15 mouse cellular contexts compared by ENCODE assay signal in the genomic region with DNA sequence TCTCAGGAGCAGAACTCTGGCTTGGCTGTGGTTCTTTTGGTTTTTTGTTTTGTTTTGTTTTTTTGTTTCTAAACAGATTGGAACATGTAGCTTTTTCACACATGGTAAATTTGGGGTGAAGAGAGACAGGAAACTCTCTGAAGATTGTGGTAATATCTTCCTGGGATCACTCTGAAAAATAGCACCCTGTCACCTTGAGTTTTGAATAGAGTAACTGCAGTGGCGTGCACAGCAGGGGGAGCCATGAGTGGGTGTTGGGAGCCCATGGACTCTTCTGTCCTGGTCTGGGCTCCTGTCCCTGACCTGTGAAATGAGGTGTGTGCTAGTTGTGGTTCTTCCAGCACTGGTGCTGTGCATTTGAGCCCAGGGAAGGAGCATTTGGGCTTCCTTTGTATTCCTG.
DNase-seq lines count a peak whose midpoint lies in the region; ATAC-seq and TF ChIP-seq lines count a peak whose summit lies in the region.
"Had no signal": no experiment of that assay in that cellular context is flagged by ENCODE, and none has a peak within 500 bp of the region (broad histone marks: within the 10 kb centered on the region; RNA-seq: fewer than 3 reads in every experiment).

No protein-coding gene starts in this region.

- no peak for ATAC-seq in monocyte, adult 5-6 weeks (replicated peaks; ENCODE audit: insufficient number of reproducible peaks, low FRiP score, low TSS enrichment, poor library complexity, severe bottlenecking)
- ATAC-seq: forebrain, embryonic 14.5 days; liver, embryonic 12.5 days; midbrain, embryonic 16.5 days had no signal

- no peak overlapping the region for H3K4me3 ChIP-seq in thymus, adult 2 months (ENCODE audit: control insufficient read depth, insufficient read depth, low read length)
- H3K4me3 ChIP-seq: liver, embryonic 12.5 days; neural tube, embryonic 15.5 days had no signal

- WGBS in thymus, adult 2 months, result 9% methylated on average over 1 of the region's 1 CpGs

- no peaks in the 10 kb centered on the region for H3K36me3 ChIP-seq in thymus, adult 2 months (ENCODE audit: control insufficient read depth, insufficient read depth, low read length)
- H3K36me3 ChIP-seq: liver, embryonic 12.5 days; neural tube, embryonic 15.5 days had no signal

- no peak for TF ChIP-seq CTCF in thymus, adult 2 months (IDR thresholded peaks at IDR 0.05; ENCODE audit: borderline replicate concordance, control insufficient read depth, extremely low read depth, insufficient read depth, low read length, poor library complexity)

- peak; percentile 40 for DNase-seq in adrenal gland, postnatal 10 days
- no peak for DNase-seq in adrenal gland, adult 18-20 months (ENCODE audit: low spot score in 2 of 2)
- peak; percentile 15 for DNase-seq in kidney, postnatal 10 days
- no peak for DNase-seq in kidney, adult 11 months
- DNase-seq in T-cell, adult 2 months (ENCODE audit: low spot score), result peak; percentile 6
- DNase-seq in thymus, adult 2 months, result peak; percentile 37
- DNase-seq in urinary bladder, adult 2 months (ENCODE audit: low spot score), result no peak
- DNase-seq: cerebellum, adult 11 months; lung, postnatal 4 days; right cerebral cortex, postnatal 14 days had no signal

- H3K4me1 ChIP-seq in thymus, adult 2 months (replicated peaks; ENCODE audit: control insufficient read depth, insufficient read depth, low read length), result peaks cover 14% of the 10 kb centered on the region
- H3K4me1 ChIP-seq: liver, embryonic 12.5 days; neural tube, embryonic 15.5 days had no signal

- no peaks in the 10 kb centered on the region for H3K27me3 ChIP-seq in thymus, adult 2 months (ENCODE audit: control insufficient read depth, insufficient read depth, low read length)
- H3K27me3 ChIP-seq: liver, embryonic 12.5 days; neural tube, embryonic 15.5 days had no signal

- no peak for TF ChIP-seq POLR2A in thymus, adult 2 months (IDR thresholded peaks at IDR 0.05; ENCODE audit: control insufficient read depth, extremely low read depth, insufficient read depth, low read length, poor library complexity)

- peak overlapping the region; percentile 19; the same call in 1 of the 2 replicates for H3K27ac ChIP-seq in thymus, adult 2 months (ENCODE audit: control insufficient read depth, insufficient read depth, low read length)
- H3K27ac ChIP-seq: liver, embryonic 12.5 days; neural tube, embryonic 15.5 days had no signal

Comparison
In these comparisons a context has a peak if more than half of its experiments do, and no peak if none do; other contexts are left out.
1. DNase-seq: peak in adrenal gland, postnatal 10 days (single experiment), kidney, postnatal 10 days (single experiment), T-cell, adult 2 months (single experiment) and thymus, adult 2 months (single experiment); none in adrenal gland, adult 18-20 months (0 of 2), kidney, adult 11 months (single experiment) and urinary bladder, adult 2 months (single experiment).